Mouse (Mus musculus) C2C12 (cell line): ENCODE results near the gene Ormdl1. TPM values are rescaled to one million over a fixed set of nuclear protein-coding genes. Genes with fewer than 3 reads are reported as not detected.
"Not testable (repeated sequence)": the region's sequence is repeated elsewhere in the genome, so short reads cannot be mapped to it uniquely, and the experiment has no call there.

Source experiments
- H3K27me3 ChIP-seq: one replicate; pipeline ENCODE4 v1.6.1; 2011; ENCODE audit not compliant: control insufficient read depth, insufficient read depth, insufficient read length
- H3K36me3 ChIP-seq: one replicate; pipeline ENCODE4 v1.6.1; 2011; ENCODE audit not compliant: control insufficient read depth, insufficient read depth
- H3K4me3 ChIP-seq: one replicate; pipeline ENCODE4 v1.5.1; 2011; ENCODE audit warnings: mild to moderate bottlenecking, control low read depth; ENCODE audit not compliant: poor library complexity, insufficient read depth, severe bottlenecking
- H3K79me2 ChIP-seq: one replicate; pipeline ENCODE4 v1.6.1; 2011; ENCODE audit not compliant: control insufficient read depth, insufficient read depth
- H3K79me3 ChIP-seq: one replicate; pipeline ENCODE4 v1.6.1; 2011; ENCODE audit warnings: low read depth, control low read depth
- H3ac ChIP-seq: one replicate; pipeline ENCODE3; 2011; ENCODE audit warnings: low read depth; ENCODE audit not compliant: control insufficient read depth, insufficient read length
- CEBPB ChIP-seq: IDR thresholded peaks from one replicate; pipeline ENCODE4 v1.6.1; 2011; ENCODE audit warnings: low read depth, mild to moderate bottlenecking, control low read depth, moderate library complexity
- CTCF ChIP-seq: IDR thresholded peaks from one replicate; pipeline ENCODE4 v1.5.1; 2011; ENCODE audit not compliant: control insufficient read depth, insufficient read depth, insufficient read length
- FOSL1 ChIP-seq: IDR thresholded peaks from one replicate; pipeline ENCODE4 v1.8.0; 2011; ENCODE audit warnings: mild to moderate bottlenecking, low read length; ENCODE audit not compliant: poor library complexity, insufficient read depth, severe bottlenecking
- MAX ChIP-seq: IDR thresholded peaks from one replicate; pipeline ENCODE4 v1.6.1; 2011; ENCODE audit warnings: mild to moderate bottlenecking, control low read depth
- MYOD1 ChIP-seq: IDR thresholded peaks from one replicate; pipeline ENCODE4 v1.6.1; 2011; ENCODE audit warnings: low read depth; ENCODE audit not compliant: control insufficient read depth, insufficient read length
- MYOG ChIP-seq: IDR thresholded peaks from one replicate; pipeline ENCODE4 v1.6.1; 2011; ENCODE audit not compliant: control insufficient read depth, insufficient read length; ENCODE audit errors: extremely low read depth
- USF1 ChIP-seq: IDR thresholded peaks from one replicate; pipeline ENCODE4 v1.6.1; 2011; ENCODE audit warnings: low read depth, mild to moderate bottlenecking, control low read depth, moderate library complexity
- polyA plus RNA-seq: library from polyadenylated mRNA; unstranded; fragments of >200 nt; fragmentation: generic; extraction: Trizol; gene quantifications from one replicate; pipeline ENCODE4 v1.2.1, GENCODE M21; 2012; ENCODE audit warnings: missing spikeins

Ormdl1 gene
- polyA plus RNA-seq, 1 experiment, result 9.3 TPM

- no peaks in the 10 kb centered on the region for H3K79me2 ChIP-seq
- peak within 1 kb of the TSS; percentile 87 for H3ac ChIP-seq
- peak within 1 kb of the TSS; percentile 43 for H3K4me3 ChIP-seq
- peaks cover 15% of the 10 kb centered on the region for H3K36me3 ChIP-seq
- H3K27me3 ChIP-seq, result no peaks in the 10 kb centered on the region
- no peaks in the 10 kb centered on the region for H3K79me3 ChIP-seq
- no peak for TF ChIP-seq USF1
- no peak for TF ChIP-seq MYOD1
- no peak for TF ChIP-seq MAX
- no peak for TF ChIP-seq CTCF
- TF ChIP-seq MYOG, result no peak
- no peak for TF ChIP-seq CEBPB
- no peak for TF ChIP-seq FOSL1
These were observed 16.4 kb downstream of the Ormdl1 start, which contains the start of gene Osgepl1 for GRCm38 (mm10) chr1:53312989-53313967. TSS of gene Osgepl1 (plus strand) at chr1:53313624.

GRCm38 (mm10) chr1:53321662-53322344 is 24.9 kb downstream of the Ormdl1 start:
- no peak overlapping the region for H3K4me3 ChIP-seq
- H3K79me3 ChIP-seq, result no peaks in the 10 kb centered on the region
- peaks cover 28% of the 10 kb centered on the region for H3K36me3 ChIP-seq
- no peaks in the 10 kb centered on the region for H3K27me3 ChIP-seq
- H3ac ChIP-seq, result no peak overlapping the region
- TF ChIP-seq FOSL1 (no peak), MYOG (no peak), MAX (no peak), CEBPB (no peak), CTCF (no peak), USF1 (no peak), MYOD1 (no peak)
- H3K79me2 ChIP-seq, result no peaks in the 10 kb centered on the region

GRCm38 (mm10) chr1:53323254-53323653 is 26.4 kb downstream of the Ormdl1 start:
- no peak overlapping the region for H3K4me3 ChIP-seq
- no peaks in the 10 kb centered on the region for H3K79me2 ChIP-seq
- no peaks in the 10 kb centered on the region for H3K79me3 ChIP-seq
- H3K27me3 ChIP-seq, result no peaks in the 10 kb centered on the region
- no peak overlapping the region for H3ac ChIP-seq
- TF ChIP-seq MYOD1 (no peak), CEBPB (no peak), FOSL1 (no peak), USF1 (no peak), MAX (no peak), CTCF (no peak), MYOG (no peak)
- H3K36me3 ChIP-seq, result peaks cover 16% of the 10 kb centered on the region

GRCm38 (mm10) chr1:53324277-53324676 is 27.4 kb downstream of the Ormdl1 start:
- TF ChIP-seq MAX (no peak), MYOD1 (no peak), USF1 (no peak), CTCF (no peak), FOSL1 (no peak), MYOG (no peak), CEBPB (no peak)
- Histone ChIP-seq H3K36me3 (peaks cover 13% of the 10 kb centered on the region), H3K79me3 (no peaks in the 10 kb centered on the region), H3K27me3 (no peaks in the 10 kb centered on the region), H3K4me3 (no peak overlapping the region), H3ac (no peak overlapping the region), H3K79me2 (no peaks in the 10 kb centered on the region)

DNA sequence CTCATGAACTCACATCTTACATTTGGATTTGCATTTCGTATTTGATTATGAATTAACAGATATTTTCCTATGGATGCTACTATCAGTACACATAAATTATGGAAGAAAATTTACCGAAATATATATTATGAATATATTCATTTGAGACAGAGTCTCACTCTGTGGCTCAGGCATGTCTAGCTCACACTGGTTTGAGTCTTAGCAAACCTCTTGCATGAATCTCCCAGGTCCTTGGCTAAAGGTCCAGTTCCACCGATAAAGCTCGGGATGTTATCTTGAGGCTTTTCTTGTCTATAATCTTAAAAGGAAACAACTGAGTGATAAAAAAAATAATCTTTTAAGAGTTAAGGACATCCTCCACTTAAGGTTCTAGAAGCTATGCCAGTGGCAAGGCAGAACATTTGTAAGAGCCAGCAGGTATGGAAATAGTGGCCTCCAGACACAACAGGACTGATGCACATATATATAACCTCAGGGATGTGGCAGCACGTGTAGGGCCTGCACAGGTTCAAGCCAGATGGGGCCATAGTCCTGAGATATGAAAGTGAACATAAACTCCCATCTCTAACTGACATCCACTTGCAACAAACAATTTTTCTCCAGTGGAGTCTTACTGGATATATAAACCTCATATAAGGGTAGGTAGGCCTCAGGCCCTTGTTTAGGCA is 28.1 kb downstream of the Ormdl1 start:
- peaks cover 13% of the 10 kb centered on the region for H3K36me3 ChIP-seq
- H3K79me2 ChIP-seq, result no peaks in the 10 kb centered on the region
- H3K4me3 ChIP-seq, result no peak overlapping the region
- H3K79me3 ChIP-seq, result no peaks in the 10 kb centered on the region
- TF ChIP-seq CEBPB, result no peak
- TF ChIP-seq MAX, result no peak
- no peaks in the 10 kb centered on the region for H3K27me3 ChIP-seq
- no peak overlapping the region for H3ac ChIP-seq

- H3ac ChIP-seq, H3K79me3 ChIP-seq, H3K79me2 ChIP-seq, H3K36me3 ChIP-seq, H3K4me3 ChIP-seq, H3K27me3 ChIP-seq: not testable (repeated sequence)
These were observed 36.6 kb downstream of the Ormdl1 start for GRCm38 (mm10) chr1:53333527-53333926.
